Mouse (Mus musculus) heart, adult 2 months (tissue): ENCODE measurements around the gene Sncb. TPM values are rescaled to one million over a fixed set of nuclear protein-coding genes. Genes with fewer than 3 reads are reported as not detected.
A peak's percentile ranks its signal among the peaks of the same experiment; 100 is the strongest.

ENCODE experiments used
- DNase-seq, 2 experiments: peaks; one replicate each; pipeline ENCODE4 v3.0.0; 2021
- H3K27ac ChIP-seq: fragments of 200-600 bp; 2 replicates; pipeline ENCODE4 v1.8.1; 2022
- H3K27me3 ChIP-seq: fragments of 200-500 bp; 2 replicates; pipeline ENCODE4 v1.6.1; 2012; ENCODE audit warnings: mild to moderate bottlenecking, low read length, inconsistent platforms, mixed read lengths; ENCODE audit not compliant: control insufficient read depth, insufficient read depth
- H3K36me3 ChIP-seq: fragments of 200-500 bp; 2 replicates; pipeline ENCODE4 v1.6.1; 2012; ENCODE audit warnings: low read length, inconsistent platforms; ENCODE audit not compliant: control insufficient read depth, insufficient read depth
- H3K4me1 ChIP-seq: fragments of 200-500 bp; 2 replicates; pipeline ENCODE4 v1.6.1; 2011; ENCODE audit warnings: low read length; ENCODE audit not compliant: control insufficient read depth, insufficient read depth
- H3K4me3 ChIP-seq: fragments of 200-600 bp; 2 replicates; pipeline ENCODE4 v1.8.1; 2022
- H3K79me2 ChIP-seq: fragments of 200-500 bp; replicated peaks from 2 replicates; pipeline ENCODE4 v1.6.1; 2012; ENCODE audit warnings: mild to moderate bottlenecking, inconsistent platforms, low read length, moderate library complexity, mixed read lengths; ENCODE audit not compliant: control insufficient read depth, insufficient read depth
- H3K9ac ChIP-seq: fragments of 200-500 bp; 2 replicates; pipeline ENCODE4 v1.6.1; 2012; ENCODE audit warnings: low read depth, mild to moderate bottlenecking, control low read depth, inconsistent platforms, low read length, mixed read lengths
- CTCF ChIP-seq: fragments of 200-600 bp; IDR thresholded peaks from 2 replicates; pipeline ENCODE4 v1.8.1; 2022; ENCODE audit warnings: antibody characterized with exemption, mild to moderate bottlenecking, moderate library complexity
- EP300 ChIP-seq: fragments of 200-500 bp; IDR thresholded peaks from 2 replicates; pipeline ENCODE4 v1.6.1; 2011; ENCODE audit warnings: low read depth, low read length, control low read depth; ENCODE audit not compliant: insufficient read depth
- POLR2A ChIP-seq: fragments of 200-500 bp; IDR thresholded peaks from 2 replicates; pipeline ENCODE4 v1.6.1; 2011; ENCODE audit warnings: mild to moderate bottlenecking, low read depth, low read length, control low read depth; ENCODE audit not compliant: insufficient read depth
- WGBS: fragments of 180-500 bp; shearing (Covaris S2); methylation state at CpG from one replicate; pipeline ENCODE4 v1.1.7; 2018; 5-methylcytosine and 5-hydroxymethylcytosine counted together
- intact Hi-C: fragments of 180-260 bp; cut with DNase I; formaldehyde crosslinking; loops from one replicate; pipeline ENCODE4 v1.15.1; 2025
- polyA plus RNA-seq: library from polyadenylated mRNA; depleted of rRNA; stranded (reverse); fragments of >200 nt; gene quantifications from 2 replicates; pipeline ENCODE4 v1.2.3, GENCODE M21; 2012
- total RNA-seq, 2 experiments: library from RNA; stranded (reverse); gene quantifications; 2 replicates each; pipeline ENCODE4 v1.2.3; 2021

Gene Sncb
- total and polyA plus RNA-seq, 3 experiments = 0.31 TPM; not detected in 2

DNA sequence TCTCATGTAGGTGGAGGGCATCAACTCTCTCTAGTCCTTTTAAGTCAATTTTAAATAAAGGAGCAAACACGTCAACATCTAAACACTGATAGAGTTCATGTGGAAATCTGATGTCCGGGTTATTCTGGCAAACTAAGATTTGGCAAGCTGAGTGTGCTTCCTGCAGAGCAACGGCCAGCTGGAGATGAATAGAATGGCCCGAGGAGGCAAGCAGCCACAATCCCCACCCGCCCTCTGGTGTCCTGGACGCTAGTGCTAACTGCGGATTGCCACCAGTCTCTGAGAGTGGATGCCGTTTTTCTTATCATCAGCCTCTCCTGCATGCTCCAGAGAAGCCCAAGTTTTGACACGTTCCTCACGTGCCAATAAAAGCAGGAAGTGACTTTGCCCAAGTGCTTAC, 19.5 kb downstream of the Sncb start:
- no peak for DNase-seq
- intact Hi-C loops = no loop called here
- WGBS = 24% methylated on average over 10 of the region's 10 CpGs
- Histone ChIP-seq H3K4me1 (no peaks in the 10 kb centered on the region), H3K9ac (no peak overlapping the region), H3K4me3 (no peak overlapping the region), H3K79me2 (no peaks in the 10 kb centered on the region), H3K27ac (no peak overlapping the region), H3K36me3 (no peaks in the 10 kb centered on the region), H3K27me3 (peaks cover 7% of the 10 kb centered on the region)
- TF ChIP-seq CTCF = no peak
- no peak for TF ChIP-seq POLR2A
- no peak for TF ChIP-seq EP300

DNA sequence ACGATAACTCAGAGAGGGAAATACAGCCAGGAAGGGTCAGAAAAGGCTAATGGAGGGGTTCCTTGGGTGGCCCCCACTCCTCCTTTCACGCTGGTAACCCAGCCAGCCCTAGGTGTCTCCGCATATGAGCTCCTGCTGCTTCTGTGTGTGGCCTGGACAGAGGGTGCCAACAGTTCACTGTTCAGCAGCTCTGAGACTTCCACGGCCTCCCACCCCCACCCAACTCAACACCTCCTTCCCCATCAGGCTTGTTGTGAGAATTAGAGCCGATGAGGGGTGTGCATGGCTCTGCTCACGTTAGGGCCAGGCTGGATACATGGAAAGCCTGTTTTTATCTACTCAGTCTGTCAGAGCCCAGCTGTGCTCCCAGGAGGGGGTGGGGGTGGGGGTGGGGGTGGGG, 20.3 kb downstream of the Sncb start:
- H3K4me1 ChIP-seq = no peaks in the 10 kb centered on the region
- no peak overlapping the region for H3K27ac ChIP-seq
- H3K9ac ChIP-seq = no peak overlapping the region
- H3K27me3 ChIP-seq = peaks cover 6% of the 10 kb centered on the region
- intact Hi-C loops = no loop called here
- no peaks in the 10 kb centered on the region for H3K36me3 ChIP-seq
- no peak for DNase-seq
- WGBS = 19% methylated on average over 6 of the region's 6 CpGs
- TF ChIP-seq EP300 (no peak), CTCF (no peak), POLR2A (no peak)
- no peak overlapping the region for H3K4me3 ChIP-seq
- no peaks in the 10 kb centered on the region for H3K79me2 ChIP-seq

DNA sequence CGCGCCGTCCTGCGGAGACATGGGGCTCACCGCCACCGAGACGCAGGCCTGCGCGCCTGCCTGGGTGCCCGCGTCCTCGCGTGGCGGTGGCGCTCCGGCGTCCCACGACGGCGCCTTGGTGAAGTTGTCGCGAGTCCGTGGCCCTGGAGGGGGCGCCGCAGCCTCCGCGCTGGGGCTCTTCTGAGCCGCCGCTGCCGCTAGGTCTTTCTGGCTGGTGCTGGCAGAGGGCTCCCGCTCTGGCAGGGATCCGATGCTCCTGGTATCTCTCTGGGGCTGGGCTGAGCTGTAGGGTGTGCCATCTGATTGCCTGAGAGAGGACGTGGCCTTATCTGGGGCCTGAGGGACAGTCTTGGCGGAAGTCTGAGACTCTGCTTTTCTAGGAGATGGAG, 28.2 kb downstream of the Sncb start:
- Histone ChIP-seq H3K4me3 (no peak overlapping the region), H3K9ac (no peak overlapping the region), H3K27me3 (peaks cover 18% of the 10 kb centered on the region), H3K79me2 (no peaks in the 10 kb centered on the region), H3K27ac (no peak overlapping the region), H3K36me3 (no peaks in the 10 kb centered on the region), H3K4me1 (no peaks in the 10 kb centered on the region)
- intact Hi-C loops = no loop called here
- WGBS = 4% methylated on average over 34 of the region's 34 CpGs
- TF ChIP-seq POLR2A (no peak), CTCF (no peak), EP300 (no peak)
- DNase-seq = no peak

DNA sequence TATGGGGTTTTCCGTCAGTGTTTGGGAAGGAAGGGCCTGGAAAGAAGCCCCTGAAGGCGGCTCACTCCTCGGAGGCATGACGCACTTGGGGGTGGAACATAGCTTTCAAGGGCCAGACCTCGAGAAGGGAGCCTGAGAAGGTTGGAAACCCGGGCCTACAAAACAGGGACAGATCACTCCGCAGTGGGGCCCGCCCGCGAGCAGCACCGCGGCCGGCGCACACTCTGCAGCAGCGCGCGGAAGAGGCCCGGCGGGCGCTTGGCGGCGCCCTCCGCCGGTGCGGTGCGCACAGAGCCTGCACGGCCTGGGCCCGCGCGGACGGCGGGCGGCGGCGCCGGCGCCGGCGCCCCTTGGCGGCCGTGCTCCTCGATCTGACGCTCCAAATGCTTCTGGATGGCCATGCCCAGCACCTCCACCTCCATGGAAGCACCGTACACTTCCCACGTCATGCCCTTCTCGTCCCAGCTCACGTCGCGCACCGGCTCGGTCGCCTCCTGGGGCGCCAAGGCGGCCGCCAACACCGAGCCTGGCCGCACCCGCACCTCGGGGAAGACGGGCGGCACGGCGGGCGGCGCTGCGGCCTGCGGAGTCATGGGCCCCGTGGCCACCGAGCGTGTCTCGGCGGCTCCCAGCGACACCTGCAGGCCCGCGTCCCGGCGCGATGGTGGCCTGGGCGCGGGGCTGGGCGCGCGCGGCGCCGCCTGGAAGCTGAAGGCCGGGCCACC, 28.7 kb downstream of the Sncb start:
- Histone ChIP-seq H3K36me3 (no peaks in the 10 kb centered on the region), H3K4me1 (no peaks in the 10 kb centered on the region), H3K9ac (no peak overlapping the region), H3K27me3 (peaks cover 18% of the 10 kb centered on the region), H3K27ac (no peak overlapping the region), H3K4me3 (no peak overlapping the region), H3K79me2 (no peaks in the 10 kb centered on the region)
- intact Hi-C loops = no loop called here
- peak in 1 of 2 experiments; percentile 4 for DNase-seq
- TF ChIP-seq EP300 (no peak), CTCF (no peak), POLR2A (no peak)
- WGBS = 1% methylated on average over 87 of the region's 87 CpGs

DNA sequence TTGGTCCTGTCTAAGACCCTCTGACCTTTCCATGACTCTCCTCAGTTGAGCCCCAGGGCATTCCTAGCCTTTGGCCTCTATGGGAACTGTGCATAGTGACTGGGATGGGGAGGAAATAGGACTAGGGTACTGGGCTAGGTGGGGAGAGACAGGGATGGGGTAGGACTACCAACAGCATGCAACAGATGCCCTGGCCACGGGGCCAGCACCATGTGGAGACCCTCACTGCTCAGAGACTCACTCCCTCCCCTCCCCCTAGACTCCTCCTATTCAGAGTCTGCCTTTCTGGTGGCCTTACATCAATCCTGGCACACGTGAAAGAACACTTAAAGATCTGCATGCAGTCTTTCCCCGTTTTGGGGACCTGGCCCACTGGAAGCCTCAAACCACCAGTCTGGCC, 29.5 kb downstream of the Sncb start:
- no peak overlapping the region for H3K9ac ChIP-seq
- no peaks in the 10 kb centered on the region for H3K4me1 ChIP-seq
- H3K4me3 ChIP-seq = no peak overlapping the region
- intact Hi-C loops = no loop called here
- TF ChIP-seq EP300 = no peak
- no peak for TF ChIP-seq POLR2A
- no peak for TF ChIP-seq CTCF
- WGBS = 22% methylated on average over 3 of the region's 3 CpGs
- H3K27ac ChIP-seq = no peak overlapping the region
- no peak for DNase-seq
- no peaks in the 10 kb centered on the region for H3K79me2 ChIP-seq
- H3K36me3 ChIP-seq = no peaks in the 10 kb centered on the region
- H3K27me3 ChIP-seq = peaks cover 18% of the 10 kb centered on the region

DNA sequence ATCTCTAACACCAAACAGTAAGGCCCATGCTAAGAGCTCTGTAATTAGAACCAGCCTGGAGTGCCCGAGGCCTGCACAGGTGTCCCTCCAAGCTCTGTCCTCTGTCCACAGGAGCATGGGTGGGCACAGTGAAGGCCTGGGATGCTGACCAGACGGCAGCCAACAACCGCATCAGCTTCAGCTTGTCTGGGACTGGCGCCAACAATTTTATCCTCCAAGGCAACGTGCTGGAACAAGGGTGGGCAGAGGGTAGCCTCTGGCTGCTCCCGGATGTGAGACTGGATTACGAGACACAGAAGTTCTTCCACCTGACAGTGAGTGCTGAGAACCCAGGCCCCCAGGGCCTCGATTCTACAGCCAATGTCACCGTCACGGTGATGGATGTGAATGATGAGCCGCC, 40.3 kb downstream of the Sncb start:
- Histone ChIP-seq H3K79me2 (no peaks in the 10 kb centered on the region), H3K36me3 (no peaks in the 10 kb centered on the region), H3K27ac (no peak overlapping the region), H3K4me3 (no peak overlapping the region), H3K4me1 (no peaks in the 10 kb centered on the region), H3K9ac (no peak overlapping the region), H3K27me3 (no peaks in the 10 kb centered on the region)
- WGBS = 43% methylated on average over 11 of the region's 11 CpGs
- DNase-seq = no peak
- TF ChIP-seq EP300 (no peak), POLR2A (no peak), CTCF (no peak)
- intact Hi-C loops = no loop called here
